Mouse (Mus musculus) brown adipose tissue, adult 24 weeks (tissue): ENCODE measurements at regions not wholly inside any gene's neighbourhood (a gene's known extent, or its start where the extent isn't known, plus 50 kb on each side); places are given as distances from the start of the nearest gene placed in this dataset.
"Not testable (repeated sequence)": the region's sequence is repeated elsewhere in the genome, so short reads cannot be mapped to it uniquely, and the experiment has no call there.

Source experiments
- H3K27ac ChIP-seq: fragments of 200-500 bp; replicated peaks from 2 replicates; pipeline ENCODE4 v1.5.1; 2012; ENCODE audit warnings: low read depth, mild to moderate bottlenecking, low read length
- H3K4me1 ChIP-seq: fragments of 200-500 bp; 2 replicates; pipeline ENCODE4 v1.6.1; 2012; ENCODE audit warnings: low read length, mixed read lengths; ENCODE audit not compliant: control insufficient read depth, insufficient read depth, insufficient read length
- H3K4me3 ChIP-seq: fragments of 200-500 bp; 2 replicates; pipeline ENCODE4 v1.5.1; 2012; ENCODE audit warnings: low read depth, mild to moderate bottlenecking, low read length, moderate library complexity; ENCODE audit not compliant: insufficient read depth

DNA sequence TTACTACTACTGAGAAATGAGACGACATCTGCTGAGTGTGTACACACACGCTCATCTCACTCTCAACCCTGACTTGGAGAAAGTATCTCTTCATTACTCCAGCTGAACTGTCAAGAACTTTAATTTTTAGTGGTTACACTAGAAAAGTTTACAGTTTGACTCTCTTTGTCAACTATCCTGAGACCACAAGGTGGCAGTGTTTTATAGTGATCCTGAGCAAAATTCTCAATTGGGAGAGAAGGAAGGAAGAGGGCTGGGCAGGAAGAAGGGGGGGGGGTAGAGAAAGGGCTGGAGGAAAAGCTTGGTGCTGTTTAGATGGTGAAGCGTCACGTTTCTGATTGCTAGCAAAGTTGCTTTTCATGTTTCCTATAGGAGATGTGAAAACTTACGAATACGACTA lies 158.8 kb upstream of the Olfr1507 start:
- Histone ChIP-seq H3K4me1 (no peaks in the 10 kb centered on the region), H3K4me3 (no peak overlapping the region), H3K27ac (no peak overlapping the region)

DNA sequence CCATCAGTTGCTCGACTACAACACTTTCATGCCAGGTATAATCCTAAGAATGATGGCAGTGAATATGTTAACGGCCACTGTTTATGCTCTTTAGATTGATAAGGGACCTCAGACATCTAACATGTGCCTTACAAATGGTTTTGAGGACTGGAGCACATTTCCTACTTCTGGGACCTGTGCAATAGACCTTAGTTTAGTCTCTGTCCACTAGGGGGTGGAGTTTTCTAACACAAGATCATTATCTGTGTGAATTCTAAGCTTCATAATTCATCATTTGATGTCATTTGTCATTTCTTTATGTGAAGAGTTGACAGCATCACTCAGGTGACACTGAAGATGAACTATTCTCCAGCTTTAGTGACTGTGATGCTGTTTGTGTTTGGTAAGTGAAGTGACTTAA lies 142.6 kb upstream of the Olfr1507 start:
- no peak overlapping the region for H3K4me3 ChIP-seq
- H3K27ac ChIP-seq, result no peak overlapping the region
- H3K4me1 ChIP-seq, result no peaks in the 10 kb centered on the region

DNA sequence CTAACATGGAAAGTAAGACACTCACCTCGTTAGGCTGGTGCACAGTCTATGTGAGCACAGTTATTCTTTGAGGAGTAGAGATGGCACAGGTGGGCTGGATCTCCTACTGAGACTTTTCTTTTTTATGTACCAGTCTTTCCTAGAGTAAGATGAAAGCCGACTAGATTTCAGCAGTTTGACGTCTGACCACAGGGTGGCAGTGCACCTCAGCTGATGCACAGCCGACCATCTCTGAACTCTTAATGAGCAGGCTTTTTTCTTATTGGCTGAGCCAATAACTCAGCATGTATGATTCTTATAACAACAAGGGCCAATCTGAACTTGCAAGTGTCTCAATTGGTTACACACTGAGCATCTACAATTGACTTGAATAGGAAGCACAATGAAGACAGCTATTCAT lies 126.6 kb upstream of the Olfr1507 start:
- Histone ChIP-seq H3K4me3 (no peak overlapping the region), H3K4me1 (no peaks in the 10 kb centered on the region), H3K27ac (no peak overlapping the region)

DNA sequence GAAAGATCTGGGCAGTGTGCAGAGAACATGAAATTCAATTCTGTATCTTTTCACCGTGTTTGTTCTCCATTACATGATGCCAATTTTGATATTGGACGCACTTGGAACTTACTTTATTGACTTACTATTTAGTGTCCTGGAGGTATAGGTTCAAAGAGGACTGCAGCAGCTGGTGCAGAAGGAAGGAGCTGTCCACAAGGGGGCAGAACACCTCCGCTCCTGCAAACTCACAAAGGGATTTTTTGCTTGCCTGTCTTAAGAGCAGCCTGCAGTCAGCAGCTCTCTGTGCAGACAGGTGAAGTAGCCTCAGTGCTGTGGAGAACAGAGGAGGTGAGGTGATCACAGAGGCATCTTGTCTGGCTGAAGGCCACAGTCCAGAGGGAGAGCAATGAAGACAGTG lies 84.8 kb upstream of the Olfr1507 start:
- no peaks in the 10 kb centered on the region for H3K4me1 ChIP-seq
- no peak overlapping the region for H3K4me3 ChIP-seq
- no peak overlapping the region for H3K27ac ChIP-seq

DNA sequence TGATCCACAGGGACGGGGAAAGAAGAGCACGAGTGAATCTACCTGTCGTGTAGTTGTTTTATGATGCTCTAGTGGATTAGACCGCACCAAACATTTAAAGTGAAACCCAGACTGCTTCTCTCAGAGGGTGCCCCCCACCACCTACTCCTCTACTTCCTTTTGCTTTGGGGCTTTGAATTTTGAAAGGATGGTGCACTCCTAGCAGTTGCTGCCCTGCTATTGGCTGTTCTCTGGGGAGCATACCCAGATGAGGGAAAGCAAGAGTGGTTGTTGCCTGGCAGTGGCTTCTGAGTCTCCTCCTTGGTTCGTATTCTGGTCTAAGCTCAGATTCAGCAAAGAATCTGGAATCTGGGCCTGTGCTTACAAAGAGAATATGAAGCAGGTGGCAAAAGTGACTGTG lies 71.4 kb upstream of the Olfr1507 start:
- H3K4me3 ChIP-seq, result no peak overlapping the region
- H3K27ac ChIP-seq, result no peak overlapping the region
- no peaks in the 10 kb centered on the region for H3K4me1 ChIP-seq

DNA sequence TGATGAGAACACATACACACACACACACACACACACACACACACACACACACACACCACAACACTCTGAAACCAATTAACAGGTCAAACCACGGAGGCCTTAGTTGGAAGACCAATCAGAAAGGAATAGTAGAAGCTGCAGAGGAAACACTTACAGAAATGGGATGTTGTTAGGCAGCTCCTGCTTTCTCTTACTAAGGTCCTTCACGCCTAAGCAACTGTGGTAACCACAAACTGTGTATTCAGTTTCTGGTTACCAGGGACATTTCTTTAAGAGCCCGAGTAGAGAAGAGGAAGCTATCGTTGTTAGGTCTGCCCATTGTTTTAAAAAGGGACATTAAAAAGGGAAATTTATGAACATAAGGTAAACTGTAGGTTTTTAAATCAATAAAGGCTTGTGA lies 70.1 kb upstream of the Olfr1507 start:
- no peak overlapping the region for H3K4me3 ChIP-seq
- no peak overlapping the region for H3K27ac ChIP-seq
- no peaks in the 10 kb centered on the region for H3K4me1 ChIP-seq

DNA sequence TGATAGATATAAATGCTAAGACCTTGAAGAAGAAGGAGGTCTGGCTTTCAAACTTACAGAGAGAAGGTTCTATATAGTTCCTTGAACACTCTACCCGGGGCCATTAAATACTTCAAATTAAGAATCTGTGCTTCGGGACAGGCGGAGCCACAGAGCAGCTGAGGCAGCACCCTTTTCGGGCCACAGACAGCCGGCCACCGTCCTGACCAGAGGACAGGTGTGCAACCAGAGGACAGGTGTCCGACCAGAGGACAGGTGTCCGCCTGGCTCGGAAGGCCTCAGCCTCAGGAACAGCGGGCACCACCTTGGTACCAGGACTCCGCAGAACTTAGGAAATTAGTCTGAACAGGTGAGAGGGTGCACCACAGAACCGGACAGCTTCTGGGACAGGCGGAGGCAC lies 60.8 kb upstream of the Olfr1507 start:
- not testable (repeated sequence) for H3K27ac ChIP-seq, H3K4me3 ChIP-seq, H3K4me1 ChIP-seq

DNA sequence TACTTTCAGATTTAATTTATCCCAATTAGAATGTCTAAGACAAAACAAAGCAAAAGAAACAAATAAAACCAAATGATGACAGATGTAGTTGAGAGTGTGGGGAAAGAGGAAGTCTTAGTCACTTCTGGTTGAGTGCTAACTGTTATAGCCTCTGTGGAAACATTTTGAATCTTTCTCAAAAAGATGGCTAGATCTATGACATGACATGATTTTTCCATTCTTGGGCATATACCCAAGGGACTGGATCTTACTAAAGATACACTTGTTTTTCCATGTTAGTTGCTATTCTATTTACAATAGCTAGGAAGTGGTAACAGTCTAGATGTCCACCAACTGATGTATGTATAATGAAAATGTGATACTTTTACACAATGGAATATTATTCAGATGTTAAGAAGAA lies 57.9 kb upstream of the Olfr1507 start:
- H3K4me3 ChIP-seq, result no peak overlapping the region
- no peak overlapping the region for H3K27ac ChIP-seq
- H3K4me1 ChIP-seq, result no peaks in the 10 kb centered on the region

DNA sequence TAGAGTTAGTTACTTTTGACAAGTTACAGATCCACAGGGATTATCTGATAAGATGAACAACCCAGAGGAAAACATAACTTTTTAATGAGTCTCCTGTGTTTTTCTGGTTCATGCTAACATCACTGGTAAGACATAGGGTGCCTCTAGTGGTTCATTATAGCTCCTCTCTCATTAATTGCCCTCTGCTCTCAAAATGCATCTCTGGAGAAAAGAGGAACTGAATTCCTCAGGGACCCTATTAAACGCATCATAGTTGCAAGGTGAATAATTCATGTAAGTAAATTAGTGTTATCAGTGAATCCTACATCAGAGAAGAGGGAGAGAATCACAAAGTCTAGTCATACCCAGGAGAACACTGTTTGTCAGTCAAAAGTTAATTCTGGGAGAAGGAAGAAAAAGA lies 52.4 kb upstream of the Olfr1507 start:
- no peak overlapping the region for H3K4me3 ChIP-seq
- H3K4me1 ChIP-seq, result no peaks in the 10 kb centered on the region
- no peak overlapping the region for H3K27ac ChIP-seq
